Comparison of ENCODE assay signal across 28 mouse cellular contexts in genomic region chr11:32423311-32423710, GRCm38 (mm10). TPM values are rescaled to one million over a fixed set of nuclear protein-coding genes. Genes with fewer than 3 reads are reported as not detected.
DNase-seq lines count a peak whose midpoint lies in the region; ATAC-seq and TF ChIP-seq lines count a peak whose summit lies in the region.
"Had no signal": no experiment of that assay in that cellular context is flagged by ENCODE, and none has a peak within 500 bp of the region (broad histone marks: within the 10 kb centered on the region; RNA-seq: fewer than 3 reads in every experiment).

No protein-coding gene starts in this region.

- 0 out of 2 replicates have a peak, but pooled peaks cover 15% of the 10 kb centered on the region for H3K36me3 ChIP-seq in lung, postnatal 0 days (ENCODE audit: insufficient read depth, low read length)
- H3K36me3 ChIP-seq in midbrain, embryonic 11.5 days (ENCODE audit: control insufficient read depth, insufficient read depth, low read length) = peaks cover 34% of the 10 kb centered on the region

- H3K27ac ChIP-seq in lung, postnatal 0 days (ENCODE audit: low read length) = no peak overlapping the region
- no peak overlapping the region for H3K27ac ChIP-seq in cerebellum, adult 2 months (ENCODE audit: insufficient read depth, low read length)
- no peak overlapping the region for H3K27ac ChIP-seq in midbrain, embryonic 11.5 days (ENCODE audit: low read depth, low read length)
- H3K27ac ChIP-seq: embryonic facial prominence, embryonic 10.5 days; embryonic facial prominence, embryonic 15.5 days; forebrain, embryonic 12.5 days; hindbrain, embryonic 10.5 days; kidney, embryonic 15.5 days; layer of hippocampus, adult 2 months; left cerebral cortex, adult 2 months; liver, embryonic 12.5 days; neural tube, embryonic 15.5 days; stomach, embryonic 15.5 days had no signal

- no peak overlapping the region for H3K4me3 ChIP-seq in lung, postnatal 0 days (ENCODE audit: low read depth, low read length)
- H3K4me3 ChIP-seq in cerebellum, adult 2 months (replicated peaks; ENCODE audit: insufficient read depth, low read depth, low read length) = no peak overlapping the region
- no peak overlapping the region for H3K4me3 ChIP-seq in midbrain, embryonic 11.5 days (ENCODE audit: low read depth, low read length)
- H3K4me3 ChIP-seq: embryonic facial prominence, embryonic 10.5 days; embryonic facial prominence, embryonic 15.5 days; forebrain, embryonic 12.5 days; hindbrain, embryonic 10.5 days; kidney, embryonic 15.5 days; layer of hippocampus, adult 2 months; left cerebral cortex, adult 2 months; liver, embryonic 12.5 days; megakaryocyte, embryonic 14.5 days; neural tube, embryonic 15.5 days; stomach, embryonic 15.5 days had no signal

- 50% methylated on average over 12 of the region's 12 CpGs for WGBS in lung, postnatal 0 days
- 16% methylated on average over 12 of the region's 12 CpGs for WGBS in cerebellum, adult 2 months
- 92% methylated on average over 12 of the region's 12 CpGs for WGBS in midbrain, embryonic 11.5 days

- ATAC-seq in lung, postnatal 0 days = no peak
- no peak for ATAC-seq in midbrain, embryonic 11.5 days (ENCODE audit: low FRiP score)
- ATAC-seq: forebrain, postnatal 0 days; hindbrain, embryonic 16.5 days; intestine, embryonic 16.5 days; liver, embryonic 12.5 days; liver, postnatal 0 days had no signal

- peaks cover 5% of the 10 kb centered on the region; the same call in 1 of the 2 replicates for H3K4me1 ChIP-seq in lung, postnatal 0 days (ENCODE audit: insufficient read depth, low read depth, low read length)
- H3K4me1 ChIP-seq in cerebellum, adult 2 months (ENCODE audit: control insufficient read depth, insufficient read depth, low read length) = peaks cover 9% of the 10 kb centered on the region
- H3K4me1 ChIP-seq in midbrain, embryonic 11.5 days (ENCODE audit: control insufficient read depth, insufficient read depth, low read length) = no peaks in the 10 kb centered on the region
- H3K4me1 ChIP-seq: embryonic facial prominence, embryonic 10.5 days; forebrain, embryonic 12.5 days; kidney, embryonic 15.5 days; liver, embryonic 12.5 days; megakaryocyte, embryonic 14.5 days had no signal

- TF ChIP-seq EP300 in lung, postnatal 0 days (IDR thresholded peaks at IDR 0.05) = no peak

- H3K9ac ChIP-seq in lung, postnatal 0 days (replicated peaks; ENCODE audit: low read depth) = no peak overlapping the region
- H3K9ac ChIP-seq in midbrain, embryonic 11.5 days (ENCODE audit: low read length) = no peak overlapping the region
- H3K9ac ChIP-seq: embryonic facial prominence, embryonic 15.5 days; forebrain, embryonic 12.5 days; forebrain, postnatal 0 days; kidney, embryonic 15.5 days; liver, embryonic 12.5 days; liver, postnatal 0 days; neural tube, embryonic 15.5 days; stomach, embryonic 15.5 days had no signal

- no peaks in the 10 kb centered on the region for H3K9me3 ChIP-seq in lung, postnatal 0 days (ENCODE audit: low read length)
- H3K9me3 ChIP-seq in midbrain, embryonic 11.5 days (ENCODE audit: control insufficient read depth, low read length) = no peaks in the 10 kb centered on the region
- H3K9me3 ChIP-seq: embryonic facial prominence, embryonic 10.5 days; embryonic facial prominence, embryonic 15.5 days; forebrain, embryonic 12.5 days; hindbrain, embryonic 10.5 days; kidney, embryonic 15.5 days; liver, embryonic 12.5 days; megakaryocyte, embryonic 14.5 days; neural tube, embryonic 15.5 days; stomach, embryonic 15.5 days had no signal

- no peak overlapping the region for H3K4me2 ChIP-seq in lung, postnatal 0 days (replicated peaks; ENCODE audit: low read depth, low read length)
- H3K4me2 ChIP-seq in midbrain, embryonic 11.5 days = no peak overlapping the region
- H3K4me2 ChIP-seq: embryonic facial prominence, embryonic 15.5 days; forebrain, embryonic 12.5 days; kidney, embryonic 15.5 days; liver, embryonic 12.5 days; neural tube, embryonic 15.5 days; stomach, embryonic 15.5 days had no signal

- DNase-seq in lung, postnatal 0 days (ENCODE audit: low spot score) = peak; percentile 30
- DNase-seq in lung, postnatal 25 days (ENCODE audit: low spot score) = no peak
- peak; percentile 46 to 47 for DNase-seq in cerebellum, adult 2 months
- peak; percentile 49 to 51 for DNase-seq in cerebellum, postnatal 14 days
- DNase-seq in heart, adult 8-10 months (ENCODE audit: low spot score) = no peak
- no peak for DNase-seq in midbrain, embryonic 11.5 days (ENCODE audit: low spot score, missing footprints)
- DNase-seq: adrenal gland, postnatal 36 days; B cell, adult 2 months; forebrain, postnatal 0 days; heart, postnatal 14 days; kidney, postnatal 36 days; liver, postnatal 0 days; midbrain, embryonic 14.5 days; retina, postnatal 1 day; right cerebral cortex, postnatal 25 days had no signal

- no peak for TF ChIP-seq CTCF in lung, postnatal 0 days (IDR thresholded peaks at IDR 0.05)
- no peak for TF ChIP-seq CTCF in cerebellum, adult 2 months (IDR thresholded peaks at IDR 0.05; ENCODE audit: borderline replicate concordance, insufficient read depth, low read depth, low read length)

- H3K27me3 ChIP-seq in lung, postnatal 0 days (replicated peaks; ENCODE audit: insufficient read depth, low read length) = no peaks in the 10 kb centered on the region
- no peaks in the 10 kb centered on the region for H3K27me3 ChIP-seq in cerebellum, adult 2 months (ENCODE audit: control insufficient read depth, insufficient read depth, low read length)
- H3K27me3 ChIP-seq in midbrain, embryonic 11.5 days (ENCODE audit: control insufficient read depth, insufficient read depth, low read length) = no peaks in the 10 kb centered on the region
- H3K27me3 ChIP-seq: embryonic facial prominence, embryonic 15.5 days; forebrain, embryonic 12.5 days; kidney, embryonic 15.5 days; liver, embryonic 12.5 days; neural tube, embryonic 15.5 days; stomach, embryonic 15.5 days had no signal

- no peak for TF ChIP-seq POLR2A in cerebellum, adult 2 months (IDR thresholded peaks at IDR 0.05; ENCODE audit: borderline replicate concordance, insufficient read depth, low read length)

RNA-seq across cellular contexts. Expression of gene Ubtd2, which starts 31.9 kb away (rescaled TPM):
- 23.7 and 25.1 TPM in 2 replicates for polyA plus RNA-seq in lung, postnatal 0 days (2015; fragmentation: Nextera tagmentation; extraction: Ambion mirVana)
- 26.4 and 31.8 TPM in 2 replicates for polyA plus RNA-seq in cerebellum, adult 2 months (2012; rRNA removed)
- total RNA-seq in heart, adult 8-10 months (2022) = 1 to 10 TPM; 3.0 to 4.4 (median 3.7) TPM
- polyA plus RNA-seq in midbrain, embryonic 11.5 days (2014; fragmentation: Nextera tagmentation; extraction: Ambion mirVana) = 67.7 and 71.6 TPM in 2 replicates

Comparison
In these comparisons a context has a peak if more than half of its experiments do, and no peak if none do; other contexts are left out.
1. DNase-seq: peak in lung, postnatal 0 days (single experiment), cerebellum, adult 2 months (2 of 2) and cerebellum, postnatal 14 days (2 of 2); none in lung, postnatal 25 days (single experiment), heart, adult 8-10 months (single experiment) and midbrain, embryonic 11.5 days (single experiment).